Mouse (Mus musculus): Measurements from ENCODE around the gene Hap1. TPM values are rescaled to one million over a fixed set of nuclear protein-coding genes. Genes with fewer than 3 reads are reported as not detected.

The Hap1 gene
- 188 and 226 TPM in 2 replicates for polyA plus RNA-seq (2012; rRNA removed)

- TF ChIP-seq CTCF (IDR thresholded peaks at IDR 0.05; ENCODE audit: borderline replicate concordance, extremely low read depth, insufficient read depth, insufficient read length) (no peak), POLR2A (IDR thresholded peaks at IDR 0.05; ENCODE audit: borderline replicate concordance, extremely low read depth, insufficient read depth, insufficient read length, poor library complexity, severe bottlenecking) (no peak)
- peak; percentile 92 for DNase-seq (ENCODE audit: low read depth)
These were observed at the start of gene Hap1 for GRCm38 (mm10) chr11:100355972-100356818. Gene Hap1 (minus strand): TSS chr11:100356128.

GRCm38 (mm10) chr11:100404456-100405074, 48.6 kb upstream of the Hap1 start:
- TF ChIP-seq POLR2A (IDR thresholded peaks at IDR 0.05; ENCODE audit: borderline replicate concordance, extremely low read depth, insufficient read depth, insufficient read length, poor library complexity, severe bottlenecking) = no peak
- DNase-seq (ENCODE audit: low read depth) = no peak

GRCm38 (mm10) chr11:100403445-100404134, 47.7 kb upstream of the Hap1 start:
- peak; percentile 40 for DNase-seq (ENCODE audit: low read depth)
- TF ChIP-seq POLR2A (IDR thresholded peaks at IDR 0.05; ENCODE audit: borderline replicate concordance, extremely low read depth, insufficient read depth, insufficient read length, poor library complexity, severe bottlenecking) (no peak), CTCF (IDR thresholded peaks at IDR 0.05; ENCODE audit: borderline replicate concordance, extremely low read depth, insufficient read depth, insufficient read length) (no peak)

GRCm38 (mm10) chr11:100402682-100403081, 46.8 kb upstream of the Hap1 start:
- TF ChIP-seq POLR2A (IDR thresholded peaks at IDR 0.05; ENCODE audit: borderline replicate concordance, extremely low read depth, insufficient read depth, insufficient read length, poor library complexity, severe bottlenecking) (no peak), CTCF (IDR thresholded peaks at IDR 0.05; ENCODE audit: borderline replicate concordance, extremely low read depth, insufficient read depth, insufficient read length) (no peak)
- DNase-seq (ENCODE audit: low read depth) = no peak

GRCm38 (mm10) chr11:100402240-100402639, 46.3 kb upstream of the Hap1 start:
- peak; percentile 23 for DNase-seq (ENCODE audit: low read depth)

GRCm38 (mm10) chr11:100400842-100401241, 44.9 kb upstream of the Hap1 start:
- no peak for DNase-seq (ENCODE audit: low read depth)
- TF ChIP-seq POLR2A (IDR thresholded peaks at IDR 0.05; ENCODE audit: borderline replicate concordance, extremely low read depth, insufficient read depth, insufficient read length, poor library complexity, severe bottlenecking) (no peak), CTCF (IDR thresholded peaks at IDR 0.05; ENCODE audit: borderline replicate concordance, extremely low read depth, insufficient read depth, insufficient read length) (no peak)

More at GRCm38 (mm10) chr11:100402240-100402639, 46.3 kb upstream of the Hap1 start:
- no peak for TF ChIP-seq CTCF (IDR thresholded peaks at IDR 0.05; ENCODE audit: borderline replicate concordance, extremely low read depth, insufficient read depth, insufficient read length)

- no peak for DNase-seq (ENCODE audit: low read depth)
- TF ChIP-seq CTCF (IDR thresholded peaks at IDR 0.05; ENCODE audit: borderline replicate concordance, extremely low read depth, insufficient read depth, insufficient read length) = no peak
- no peak for TF ChIP-seq POLR2A (IDR thresholded peaks at IDR 0.05; ENCODE audit: borderline replicate concordance, extremely low read depth, insufficient read depth, insufficient read length, poor library complexity, severe bottlenecking)
These were observed 44.0 kb upstream of the Hap1 start for GRCm38 (mm10) chr11:100399727-100400538.

- DNase-seq (ENCODE audit: low read depth) = no peak
- TF ChIP-seq POLR2A (IDR thresholded peaks at IDR 0.05; ENCODE audit: borderline replicate concordance, extremely low read depth, insufficient read depth, insufficient read length, poor library complexity, severe bottlenecking) (no peak), CTCF (IDR thresholded peaks at IDR 0.05; ENCODE audit: borderline replicate concordance, extremely low read depth, insufficient read depth, insufficient read length) (no peak)
These were observed 43.4 kb upstream of the Hap1 start for GRCm38 (mm10) chr11:100399320-100399719.

GRCm38 (mm10) chr11:100398517-100398916, 42.6 kb upstream of the Hap1 start:
- TF ChIP-seq POLR2A (IDR thresholded peaks at IDR 0.05; ENCODE audit: borderline replicate concordance, extremely low read depth, insufficient read depth, insufficient read length, poor library complexity, severe bottlenecking) = no peak
- TF ChIP-seq CTCF (IDR thresholded peaks at IDR 0.05; ENCODE audit: borderline replicate concordance, extremely low read depth, insufficient read depth, insufficient read length) = no peak
- no peak for DNase-seq (ENCODE audit: low read depth)

- TF ChIP-seq CTCF (IDR thresholded peaks at IDR 0.05; ENCODE audit: borderline replicate concordance, extremely low read depth, insufficient read depth, insufficient read length) (no peak), POLR2A (IDR thresholded peaks at IDR 0.05; ENCODE audit: borderline replicate concordance, extremely low read depth, insufficient read depth, insufficient read length, poor library complexity, severe bottlenecking) (peak; percentile 89)
- peak; percentile 99 for DNase-seq (ENCODE audit: low read depth)
These were observed 41.9 kb upstream of the Hap1 start, which contains the start of gene Jup for GRCm38 (mm10) chr11:100397600-100398389. Gene Jup (minus strand): TSS chr11:100397763.
